Mouse (Mus musculus) stomach, embryonic 15.5 days (tissue): ENCODE measurements around the gene Itga10. TPM values are rescaled to one million over a fixed set of nuclear protein-coding genes. Genes with fewer than 3 reads are reported as not detected.

Source experiments
- ATAC-seq: fragments of 200-750 bp; cut with Nextera tagmentation; 2 replicates; pipeline ENCODE4 v1.8.0; 2017; ENCODE audit warnings: low read depth, moderate number of reproducible peaks, moderate TSS enrichment; ENCODE audit not compliant: insufficient read depth, low FRiP score
- H3K27ac ChIP-seq: fragments of 300-500 bp; sonication (generic); 2 replicates; pipeline ENCODE4 v1.5.1; 2015; ENCODE audit warnings: mild to moderate bottlenecking, inconsistent platforms
- H3K27me3 ChIP-seq: fragments of 300-500 bp; sonication (generic); replicated peaks from 2 replicates; pipeline ENCODE4 v1.6.1; 2015; ENCODE audit warnings: inconsistent platforms
- H3K36me3 ChIP-seq: fragments of 300-500 bp; sonication (generic); 2 replicates; pipeline ENCODE4 v1.6.1; 2015; ENCODE audit warnings: inconsistent platforms
- H3K4me1 ChIP-seq: fragments of 300-500 bp; sonication (generic); 2 replicates; pipeline ENCODE4 v1.6.1; 2015; ENCODE audit warnings: inconsistent platforms
- H3K4me2 ChIP-seq: fragments of 300-500 bp; sonication (generic); 2 replicates; pipeline ENCODE4 v1.6.1; 2015; ENCODE audit warnings: mild to moderate bottlenecking, inconsistent platforms
- H3K4me3 ChIP-seq: fragments of 300-500 bp; sonication (generic); replicated peaks from 2 replicates; pipeline ENCODE4 v1.5.1; 2015; ENCODE audit warnings: inconsistent platforms
- H3K9ac ChIP-seq: fragments of 300-500 bp; sonication (generic); 2 replicates; pipeline ENCODE4 v1.6.1; 2015; ENCODE audit warnings: inconsistent platforms
- H3K9me3 ChIP-seq: fragments of 300-500 bp; sonication (generic); 2 replicates; pipeline ENCODE4 v1.6.1; 2016; ENCODE audit warnings: inconsistent platforms
- WGBS: fragments of 180-500 bp; shearing (Covaris S2); methylation state at CpG from one replicate; pipeline ENCODE4 v1.1.7; 2015; 5-methylcytosine and 5-hydroxymethylcytosine counted together
- polyA plus RNA-seq: library from polyadenylated mRNA; unstranded; fragments of >200 nt; fragmentation: Nextera tagmentation; extraction: Ambion mirVana; gene quantifications from 2 replicates; pipeline ENCODE4 v1.2.1, GENCODE M21; 2015

The Itga10 gene
- polyA plus RNA-seq, 1 experiment from 2014 or later, result 0.80 TPM

- H3K27me3 ChIP-seq, result no peaks in the 10 kb centered on the region
- peaks cover 49% of the 10 kb centered on the region for H3K36me3 ChIP-seq
- no peak overlapping the region for H3K27ac ChIP-seq
- 0 out of 2 replicates have a peak, but pooled peaks cover 10% of the 10 kb centered on the region for H3K4me1 ChIP-seq
- no peak overlapping the region for H3K4me3 ChIP-seq
- ATAC-seq, result no peak
- no peak overlapping the region for H3K9ac ChIP-seq
- no peak overlapping the region for H3K4me2 ChIP-seq
- H3K9me3 ChIP-seq, result no peaks in the 10 kb centered on the region
- 69% methylated on average over 11 of the region's 11 CpGs for WGBS
These were observed 59.4 kb downstream of the Itga10 start for GRCm38 (mm10) chr3:96704778-96705177.

- Histone ChIP-seq H3K27ac (no peak overlapping the region), H3K4me1 (0 out of 2 replicates have a peak, but pooled peaks cover 10% of the 10 kb centered on the region), H3K36me3 (peaks cover 44% of the 10 kb centered on the region), H3K9me3 (no peaks in the 10 kb centered on the region), H3K27me3 (no peaks in the 10 kb centered on the region), H3K9ac (no peak overlapping the region), H3K4me2 (no peak overlapping the region), H3K4me3 (no peak overlapping the region)
- no peak for ATAC-seq
- WGBS, result 87% methylated on average over 11 of the region's 11 CpGs
These were observed 60.8 kb downstream of the Itga10 start for GRCm38 (mm10) chr3:96706217-96706616.

GRCm38 (mm10) chr3:96706984-96707383 is 61.6 kb downstream of the Itga10 start:
- Histone ChIP-seq H3K4me1 (0 out of 2 replicates have a peak, but pooled peaks cover 10% of the 10 kb centered on the region), H3K4me3 (no peak overlapping the region), H3K9ac (no peak overlapping the region), H3K4me2 (no peak overlapping the region), H3K27ac (no peak overlapping the region), H3K36me3 (peaks cover 44% of the 10 kb centered on the region), H3K27me3 (no peaks in the 10 kb centered on the region), H3K9me3 (no peaks in the 10 kb centered on the region)
- no peak for ATAC-seq
- WGBS, result 58% methylated on average over 7 of the region's 7 CpGs

- H3K4me2 ChIP-seq, result peak within 1 kb of the TSS; percentile 98
- H3K36me3 ChIP-seq, result peaks cover 48% of the 10 kb centered on the region
- 5% methylated on average over 42 of the region's 42 CpGs for WGBS
- no peaks in the 10 kb centered on the region for H3K9me3 ChIP-seq
- H3K27ac ChIP-seq, result no peak within 1 kb of the TSS
- peak; percentile 73; the same call in 1 of the 2 replicates for ATAC-seq
- peak within 1 kb of the TSS; percentile 52 for H3K4me3 ChIP-seq
- H3K27me3 ChIP-seq, result no peaks in the 10 kb centered on the region
- H3K4me1 ChIP-seq, result 0 out of 2 replicates have a peak, but pooled peaks cover 10% of the 10 kb centered on the region
- H3K9ac ChIP-seq, result peak within 1 kb of the TSS; percentile 71
These were observed 62.7 kb downstream of the Itga10 start, which contains the start of gene Nudt17 for GRCm38 (mm10) chr3:96707903-96708683. Gene Nudt17, minus strand, starts transcription at chr3:96708562.

GRCm38 (mm10) chr3:96708684-96709064 is 63.3 kb downstream of the Itga10 start:
- Histone ChIP-seq H3K9ac (no peak overlapping the region), H3K9me3 (no peaks in the 10 kb centered on the region), H3K4me3 (no peak overlapping the region), H3K27ac (no peak overlapping the region), H3K4me2 (peak overlapping the region; percentile 98), H3K36me3 (peaks cover 48% of the 10 kb centered on the region), H3K4me1 (0 out of 2 replicates have a peak, but pooled peaks cover 10% of the 10 kb centered on the region), H3K27me3 (no peaks in the 10 kb centered on the region)
- WGBS, result 53% methylated on average over 2 of the region's 2 CpGs
- no peak for ATAC-seq

Other genes with a start within 250 kb of the Itga10 start
- 0.28 and 0.37 TPM in 2 replicates for gene BC107364, start 193.3 kb upstream of the Itga10 start, polyA plus RNA-seq
- 0.72 and 0.78 TPM in 2 replicates for gene Hfe2, start 120.4 kb upstream of the Itga10 start, polyA plus RNA-seq
- 140 and 159 TPM in 2 replicates for gene Txnip, start 87.6 kb upstream of the Itga10 start, polyA plus RNA-seq
- 1.6 and 1.8 TPM in 2 replicates for gene Gm16253, start 68.6 kb upstream of the Itga10 start, polyA plus RNA-seq
- 35.3 and 37.3 TPM in 2 replicates for gene Polr3gl, start 51.4 kb upstream of the Itga10 start, polyA plus RNA-seq
- gene Ankrd34a, start 48.9 kb upstream of the Itga10 start, polyA plus RNA-seq, result 2.2 and 2.5 TPM in 2 replicates
- gene Lix1l, start 44.4 kb upstream of the Itga10 start, polyA plus RNA-seq, result 6.4 and 6.9 TPM in 2 replicates
- gene Rbm8a, start 15.7 kb upstream of the Itga10 start, polyA plus RNA-seq, result 113 and 128 TPM in 2 replicates
- gene Pex11b, start 10.2 kb upstream of the Itga10 start, polyA plus RNA-seq, result 41.9 and 43.4 TPM in 2 replicates
- gene Gm42957, start 10.1 kb upstream of the Itga10 start, polyA plus RNA-seq, result 0.06 TPM in 1 of 2 replicates, not detected in the other
- gene Ankrd35, start 24.5 kb downstream of the Itga10 start, polyA plus RNA-seq, result 2.8 and 3.8 TPM in 2 replicates
- 49.3 and 51.9 TPM in 2 replicates for gene Pias3, start 50.8 kb downstream of the Itga10 start, polyA plus RNA-seq
- gene Nudt17, start 63.0 kb downstream of the Itga10 start, polyA plus RNA-seq, result 6.2 and 7.3 TPM in 2 replicates
- gene Polr3c, start 82.0 kb downstream of the Itga10 start, polyA plus RNA-seq, result 31.8 and 35.2 TPM in 2 replicates
- 40.4 and 42.7 TPM in 2 replicates for gene Rnf115, start 82.1 kb downstream of the Itga10 start, polyA plus RNA-seq
- 2.6 and 3.5 TPM in 2 replicates for gene Pdzk1, start 183.7 kb downstream of the Itga10 start, polyA plus RNA-seq
- gene Cd160, start 183.8 kb downstream of the Itga10 start, polyA plus RNA-seq, result 0.19 and 0.46 TPM in 2 replicates